Mouse (Mus musculus) erythroblast, embryonic 14.5 days (primary cell): ENCODE data around the gene Bex1. TPM values are rescaled to one million over a fixed set of nuclear protein-coding genes. Genes with fewer than 3 reads are reported as not detected.

Experiments used
- H3K27me3 ChIP-seq: 2 replicates; pipeline ENCODE4 v1.6.1; 2012; ENCODE audit warnings: inconsistent platforms; ENCODE audit not compliant: control insufficient read depth
- H3K36me3 ChIP-seq: 2 replicates; pipeline ENCODE4 v1.6.1; 2012; ENCODE audit warnings: mild to moderate bottlenecking, inconsistent platforms; ENCODE audit not compliant: control insufficient read depth
- H3K4me1 ChIP-seq: 2 replicates; pipeline ENCODE4 v1.6.1; 2012; ENCODE audit warnings: inconsistent platforms; ENCODE audit not compliant: control insufficient read depth
- H3K4me3 ChIP-seq: replicated peaks from 2 replicates; pipeline ENCODE3; 2012; ENCODE audit warnings: moderate library complexity, mild to moderate bottlenecking, inconsistent platforms
- H3K9me3 ChIP-seq: 2 replicates; pipeline ENCODE4 v1.6.1; 2012; ENCODE audit warnings: low read length, inconsistent platforms, mixed read lengths; ENCODE audit not compliant: control insufficient read depth
- GATA1 ChIP-seq: IDR thresholded peaks from 2 replicates; pipeline ENCODE4 v1.6.1; 2012; ENCODE audit warnings: low read length, inconsistent platforms, mixed read lengths
- TAL1 ChIP-seq: IDR thresholded peaks from 3 replicates; pipeline ENCODE4 v1.6.1; 2012; ENCODE audit warnings: low read length, inconsistent platforms, mixed read lengths
- polyA plus RNA-seq: library from polyadenylated mRNA; stranded (reverse); fragments of >175 nt; gene quantifications from 2 replicates; pipeline ENCODE4 v1.2.3, GENCODE M21; 2012

Gene Bex1
- polyA plus RNA-seq, 1 experiment, result 0.73 TPM

GRCm38 (mm10) chrX:136227768-136228167, 12.5 kb upstream of the Bex1 start:
- H3K36me3 ChIP-seq, result no peaks in the 10 kb centered on the region
- peaks cover 3% of the 10 kb centered on the region; the same call in 1 of the 2 replicates for H3K27me3 ChIP-seq
- no peaks in the 10 kb centered on the region for H3K4me1 ChIP-seq
- TF ChIP-seq GATA1 (no peak), TAL1 (no peak)
- H3K9me3 ChIP-seq, result no peaks in the 10 kb centered on the region
- no peak overlapping the region for H3K4me3 ChIP-seq

DNA sequence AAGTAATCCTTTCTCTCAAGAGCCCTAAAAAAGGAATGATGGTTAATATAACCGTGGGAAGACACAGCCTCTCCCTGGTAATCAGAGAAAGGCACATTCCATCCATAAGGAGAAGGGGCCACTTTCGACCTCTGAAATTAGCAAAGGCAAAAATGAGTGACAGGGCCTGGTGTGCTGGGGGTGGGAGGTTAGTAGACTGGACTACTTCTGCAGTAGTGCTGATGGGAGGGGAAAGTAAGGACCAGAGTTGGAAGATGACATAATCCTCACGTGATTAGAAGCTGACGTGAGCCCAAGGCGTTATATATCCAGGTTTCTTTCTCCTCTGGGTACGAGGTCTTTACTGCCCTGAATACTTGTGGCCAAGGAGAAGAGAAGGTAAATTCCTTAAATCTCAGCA, 8.4 kb upstream of the Bex1 start:
- H3K4me1 ChIP-seq, result no peaks in the 10 kb centered on the region
- H3K27me3 ChIP-seq, result peaks cover 3% of the 10 kb centered on the region; the same call in 1 of the 2 replicates
- H3K9me3 ChIP-seq, result no peaks in the 10 kb centered on the region
- no peaks in the 10 kb centered on the region for H3K36me3 ChIP-seq
- no peak for TF ChIP-seq TAL1
- no peak for TF ChIP-seq GATA1
- H3K4me3 ChIP-seq, result no peak overlapping the region

- Histone ChIP-seq H3K36me3 (no peaks in the 10 kb centered on the region), H3K4me1 (no peaks in the 10 kb centered on the region), H3K27me3 (peaks cover 8% of the 10 kb centered on the region), H3K9me3 (no peaks in the 10 kb centered on the region; the same call in 1 of the 2 replicates), H3K4me3 (no peak overlapping the region)
- no peak for TF ChIP-seq GATA1
- TF ChIP-seq TAL1, result no peak
Measured at GRCm38 (mm10) chrX:136216303-136216702, 990 bp upstream of the Bex1 start.

DNA sequence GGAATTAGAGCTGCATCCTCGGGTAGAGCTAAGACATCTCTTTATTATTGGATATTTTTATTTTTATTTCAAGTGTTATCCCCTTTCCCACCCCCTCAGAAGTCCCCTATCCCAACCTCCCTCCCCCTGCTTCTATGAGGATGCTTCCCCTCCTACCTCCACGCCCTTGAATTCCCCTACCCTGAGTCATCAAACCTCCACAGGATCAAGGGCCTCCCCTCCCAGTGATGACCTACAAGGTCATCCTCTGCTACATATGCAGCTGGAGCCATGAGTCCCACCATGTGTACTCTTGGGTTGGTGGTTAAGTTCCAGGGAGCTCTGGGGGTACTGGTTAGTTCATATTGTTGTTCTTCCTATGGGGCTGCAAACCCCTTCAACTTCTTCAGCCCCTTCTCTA, 1.9 kb downstream of the Bex1 start:
- no peak overlapping the region for H3K4me3 ChIP-seq

GRCm38 (mm10) chrX:136204406-136204805, 10.9 kb downstream of the Bex1 start:
- H3K27me3 ChIP-seq, result peaks cover 18% of the 10 kb centered on the region
- H3K36me3 ChIP-seq, result no peaks in the 10 kb centered on the region
- H3K4me3 ChIP-seq, result no peak overlapping the region
- H3K4me1 ChIP-seq, result no peaks in the 10 kb centered on the region
- H3K9me3 ChIP-seq, result no peaks in the 10 kb centered on the region
- TF ChIP-seq GATA1 (no peak), TAL1 (no peak)

More for the DNA sequence above, 1.9 kb downstream of the Bex1 start:
- TF ChIP-seq GATA1 (no peak), TAL1 (no peak)
- Histone ChIP-seq H3K4me1 (no peaks in the 10 kb centered on the region), H3K9me3 (no peaks in the 10 kb centered on the region; the same call in 1 of the 2 replicates), H3K27me3 (peaks cover 8% of the 10 kb centered on the region), H3K36me3 (no peaks in the 10 kb centered on the region)

- TF ChIP-seq GATA1 (no peak), TAL1 (no peak)
- H3K4me3 ChIP-seq, result peak within 1 kb of the TSS; percentile 36
- peaks cover 18% of the 10 kb centered on the region for H3K27me3 ChIP-seq
- no peaks in the 10 kb centered on the region for H3K36me3 ChIP-seq
- no peaks in the 10 kb centered on the region for H3K4me1 ChIP-seq
- no peaks in the 10 kb centered on the region for H3K9me3 ChIP-seq
Measured at GRCm38 (mm10) chrX:136203664-136204066, 11.6 kb downstream of the Bex1 start, which contains the start of gene Tceal5. Gene Tceal5, minus strand, starts transcription at chrX:136203876.

DNA sequence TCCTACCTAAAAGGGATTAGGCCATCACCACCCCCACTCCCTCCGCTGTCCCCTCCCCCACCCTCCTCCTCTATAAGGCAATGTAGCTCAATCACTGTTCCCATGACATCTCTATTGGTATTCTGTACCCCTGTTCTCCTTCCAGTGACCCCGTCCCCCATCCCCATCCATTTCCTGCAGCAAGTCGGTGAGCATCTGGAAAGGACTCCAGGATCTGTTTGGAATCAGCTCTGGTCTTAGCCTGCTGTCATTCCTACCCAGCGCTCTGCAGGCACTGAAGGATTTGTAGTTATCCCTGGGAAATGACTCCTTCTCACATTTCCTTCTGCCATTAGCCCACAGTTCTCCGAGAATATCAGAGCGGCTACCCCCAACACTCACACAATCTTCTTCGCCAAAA, 12.1 kb downstream of the Bex1 start:
- H3K4me3 ChIP-seq, result peak overlapping the region; percentile 36
- no peak for TF ChIP-seq GATA1
- no peaks in the 10 kb centered on the region for H3K36me3 ChIP-seq
- H3K9me3 ChIP-seq, result no peaks in the 10 kb centered on the region
- H3K27me3 ChIP-seq, result peaks cover 18% of the 10 kb centered on the region
- H3K4me1 ChIP-seq, result no peaks in the 10 kb centered on the region

GRCm38 (mm10) chrX:136196873-136197272, 18.4 kb downstream of the Bex1 start:
- Histone ChIP-seq H3K4me1 (no peaks in the 10 kb centered on the region), H3K9me3 (no peaks in the 10 kb centered on the region), H3K36me3 (no peaks in the 10 kb centered on the region), H3K4me3 (no peak overlapping the region), H3K27me3 (peaks cover 7% of the 10 kb centered on the region; the same call in 1 of the 2 replicates)
- no peak for TF ChIP-seq GATA1
- TF ChIP-seq TAL1, result no peak

GRCm38 (mm10) chrX:136195193-136195944, 19.9 kb downstream of the Bex1 start:
- no peak for TF ChIP-seq TAL1
- TF ChIP-seq GATA1, result no peak
- Histone ChIP-seq H3K9me3 (no peaks in the 10 kb centered on the region), H3K27me3 (peaks cover 2% of the 10 kb centered on the region; the same call in 1 of the 2 replicates), H3K4me3 (no peak overlapping the region), H3K36me3 (no peaks in the 10 kb centered on the region), H3K4me1 (no peaks in the 10 kb centered on the region)
